Mouse (Mus musculus): ENCODE measurements around the gene Clstn2. TPM values are rescaled to one million over a fixed set of nuclear protein-coding genes. Genes with fewer than 3 reads are reported as not detected.

Clstn2 gene
- total RNA-seq (2015) (not detected in 2 replicates), total RNA-seq (2017) (not detected in 2 replicates)

- ATAC-seq (ENCODE audit: poor library complexity, severe bottlenecking), result no peak
These were observed at the start of gene Clstn2 for GRCm38 (mm10) chr9:98032573-98033272. TSS of gene Clstn2 (minus strand) at chr9:98033181.

- ATAC-seq (ENCODE audit: poor library complexity, severe bottlenecking), result no peak
These were observed 34.8 kb upstream of the Clstn2 start for GRCm38 (mm10) chr9:98067767-98068166.

GRCm38 (mm10) chr9:98061646-98062045 lies 28.7 kb upstream of the Clstn2 start:
- ATAC-seq (ENCODE audit: poor library complexity, severe bottlenecking), result no peak

- no peak for ATAC-seq (ENCODE audit: poor library complexity, severe bottlenecking)
These were observed 24.3 kb upstream of the Clstn2 start for GRCm38 (mm10) chr9:98057291-98057690.

GRCm38 (mm10) chr9:98051343-98051742 lies 18.4 kb upstream of the Clstn2 start:
- no peak for ATAC-seq (ENCODE audit: poor library complexity, severe bottlenecking)

- no peak for ATAC-seq (ENCODE audit: poor library complexity, severe bottlenecking)
These were observed 383 bp upstream of the Clstn2 start for GRCm38 (mm10) chr9:98033273-98033855.

GRCm38 (mm10) chr9:98031898-98032572 lies 946 bp downstream of the Clstn2 start:
- no peak for ATAC-seq (ENCODE audit: poor library complexity, severe bottlenecking)

- no peak for ATAC-seq (ENCODE audit: poor library complexity, severe bottlenecking)
These were observed 2.3 kb downstream of the Clstn2 start for GRCm38 (mm10) chr9:98030715-98031114.

GRCm38 (mm10) chr9:98025548-98025947 lies 7.4 kb downstream of the Clstn2 start:
- ATAC-seq (ENCODE audit: poor library complexity, severe bottlenecking), result no peak

- ATAC-seq (ENCODE audit: poor library complexity, severe bottlenecking), result no peak
These were observed 9.9 kb downstream of the Clstn2 start for GRCm38 (mm10) chr9:98023069-98023468.

GRCm38 (mm10) chr9:98019876-98020275 lies 13.1 kb downstream of the Clstn2 start:
- no peak for ATAC-seq (ENCODE audit: poor library complexity, severe bottlenecking)

GRCm38 (mm10) chr9:98018687-98019086 lies 14.3 kb downstream of the Clstn2 start:
- no peak for ATAC-seq (ENCODE audit: poor library complexity, severe bottlenecking)

GRCm38 (mm10) chr9:98016576-98016975 lies 16.4 kb downstream of the Clstn2 start:
- ATAC-seq (ENCODE audit: poor library complexity, severe bottlenecking), result no peak

GRCm38 (mm10) chr9:97996349-97996748 lies 36.6 kb downstream of the Clstn2 start:
- ATAC-seq (ENCODE audit: poor library complexity, severe bottlenecking), result no peak

GRCm38 (mm10) chr9:97995723-97996122 lies 37.3 kb downstream of the Clstn2 start:
- no peak for ATAC-seq (ENCODE audit: poor library complexity, severe bottlenecking)

- ATAC-seq (ENCODE audit: poor library complexity, severe bottlenecking), result no peak
These were observed 40.9 kb downstream of the Clstn2 start for GRCm38 (mm10) chr9:97992131-97992530.

- no peak for ATAC-seq (ENCODE audit: poor library complexity, severe bottlenecking)
These were observed 55.6 kb downstream of the Clstn2 start for GRCm38 (mm10) chr9:97977339-97977738.

GRCm38 (mm10) chr9:97974801-97975347 lies 58.1 kb downstream of the Clstn2 start:
- no peak for ATAC-seq (ENCODE audit: poor library complexity, severe bottlenecking)

- ATAC-seq (ENCODE audit: poor library complexity, severe bottlenecking), result no peak
These were observed 66.3 kb downstream of the Clstn2 start for GRCm38 (mm10) chr9:97966691-97967090.

GRCm38 (mm10) chr9:97957508-97957907 lies 75.5 kb downstream of the Clstn2 start:
- no peak for ATAC-seq (ENCODE audit: poor library complexity, severe bottlenecking)

- ATAC-seq (ENCODE audit: poor library complexity, severe bottlenecking), result no peak
These were observed 76.4 kb downstream of the Clstn2 start for GRCm38 (mm10) chr9:97956407-97957106.

Measured in megakaryocyte, adult 5-6 weeks (primary cell).